Mouse (Mus musculus): ENCODE data around the gene Med12l.

DNA sequence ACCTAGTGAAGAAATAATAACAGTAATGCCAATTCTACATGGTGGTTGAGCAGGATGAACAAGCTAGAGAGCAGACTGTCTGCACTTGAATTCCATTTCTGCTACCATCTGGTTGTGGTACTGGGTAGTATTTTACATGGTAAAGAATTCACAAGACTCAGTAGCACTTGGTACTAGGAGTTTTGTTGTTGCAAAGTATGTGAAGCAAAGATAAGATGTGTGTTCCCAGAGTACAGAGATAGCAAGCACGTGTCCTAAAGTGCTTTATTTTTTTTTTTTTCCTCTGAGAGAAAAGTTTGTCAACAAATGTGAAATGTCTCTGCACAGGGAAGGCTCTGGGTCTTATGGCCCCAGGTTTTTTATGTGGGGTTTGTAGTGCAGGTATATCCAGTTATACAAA is 28.2 kb upstream of the Med12l start:
- TF ChIP-seq POLR2A (IDR thresholded peaks at IDR 0.05; ENCODE audit: insufficient read length, low read depth) (no peak), MAX (IDR thresholded peaks at IDR 0.05; ENCODE audit: low read depth) (no peak), MYOD1 (IDR thresholded peaks at IDR 0.05; ENCODE audit: control insufficient read depth in 1 of 3, insufficient read length in 2 of 3, low read depth in 2 of 3) (no peak), USF1 (IDR thresholded peaks at IDR 0.05; ENCODE audit: low read depth) (no peak), SRF (IDR thresholded peaks at IDR 0.05; ENCODE audit: control insufficient read depth, insufficient read length, low read depth) (no peak), TCF12 (IDR thresholded peaks at IDR 0.05; ENCODE audit: insufficient read depth, poor library complexity, severe bottlenecking) (no peak), E2F4 (IDR thresholded peaks at IDR 0.05; ENCODE audit: insufficient read depth) (no peak)
